Mouse (Mus musculus): ENCODE data around the gene Prss34.
A peak's percentile ranks its signal among the peaks of the same experiment; 100 is the strongest.

GRCm38 (mm10) chr17:25272951-25273705 lies 25.1 kb upstream of the Prss34 start:
- TF ChIP-seq CTCF (IDR thresholded peaks at IDR 0.05; ENCODE audit: borderline replicate concordance, extremely low read depth, insufficient read depth, insufficient read length), result no peak
- peak; percentile 98 for TF ChIP-seq POLR2A (IDR thresholded peaks at IDR 0.05; ENCODE audit: borderline replicate concordance, extremely low read depth, insufficient read depth, insufficient read length, poor library complexity, severe bottlenecking)
